Mouse (Mus musculus) c-Kit-positive CD71-positive TER-119-negative erythroid progenitor cells, embryonic 14.5 days (primary cell): ENCODE measurements around the gene Ppp1r35.
A peak's percentile ranks its signal among the peaks of the same experiment; 100 is the strongest.

Experiments used
- DNase-seq: peaks from one replicate; pipeline ENCODE4 v3.0.0-alpha.2; 2013; ENCODE audit warnings: low read depth

Ppp1r35 gene

GRCm38 (mm10) chr5:137782776-137783522, 4.3 kb downstream of the Ppp1r35 start:
- DNase-seq, result no peak

- DNase-seq, result no peak
Measured at GRCm38 (mm10) chr5:137783901-137784540, 5.4 kb downstream of the Ppp1r35 start.

GRCm38 (mm10) chr5:137784546-137784945, 5.9 kb downstream of the Ppp1r35 start:
- DNase-seq, result no peak

- DNase-seq, result no peak
Measured at GRCm38 (mm10) chr5:137785164-137786031, 6.7 kb downstream of the Ppp1r35 start.

GRCm38 (mm10) chr5:137786109-137786942, 7.7 kb downstream of the Ppp1r35 start:
- DNase-seq, result peak; percentile 100

- DNase-seq, result peak; percentile 90
Measured at GRCm38 (mm10) chr5:137787151-137787928, 8.7 kb downstream of the Ppp1r35 start, which contains the start of the genes Mepce and Zcwpw1. Gene Mepce, minus strand, starts transcription at chr5:137787655. Gene Zcwpw1, plus strand, starts transcription at chr5:137787798.

GRCm38 (mm10) chr5:137788171-137788570, 9.5 kb downstream of the Ppp1r35 start:
- no peak for DNase-seq

- DNase-seq, result no peak
Measured at GRCm38 (mm10) chr5:137788946-137789531, 10.4 kb downstream of the Ppp1r35 start.

GRCm38 (mm10) chr5:137791553-137791952, 12.9 kb downstream of the Ppp1r35 start:
- DNase-seq, result no peak

GRCm38 (mm10) chr5:137796606-137797005, 18.0 kb downstream of the Ppp1r35 start:
- no peak for DNase-seq

- DNase-seq, result no peak
Measured at GRCm38 (mm10) chr5:137800917-137801316, 22.3 kb downstream of the Ppp1r35 start.

- DNase-seq, result no peak
Measured at GRCm38 (mm10) chr5:137806158-137806557, 27.5 kb downstream of the Ppp1r35 start.

- DNase-seq, result no peak
Measured at GRCm38 (mm10) chr5:137808316-137808715, 29.7 kb downstream of the Ppp1r35 start.

GRCm38 (mm10) chr5:137817466-137818222, 39.0 kb downstream of the Ppp1r35 start:
- no peak for DNase-seq

GRCm38 (mm10) chr5:137822126-137822525, 43.5 kb downstream of the Ppp1r35 start:
- DNase-seq, result no peak

GRCm38 (mm10) chr5:137822602-137823001, 44.0 kb downstream of the Ppp1r35 start:
- DNase-seq, result no peak

- DNase-seq, result no peak
Measured at GRCm38 (mm10) chr5:137823455-137824045, 44.9 kb downstream of the Ppp1r35 start.

- no peak for DNase-seq
Measured at GRCm38 (mm10) chr5:137825030-137825429, 46.4 kb downstream of the Ppp1r35 start.

GRCm38 (mm10) chr5:137825971-137826370, 47.3 kb downstream of the Ppp1r35 start:
- DNase-seq, result no peak
